Mouse (Mus musculus) midbrain, embryonic 12.5 days (tissue): Measurements from ENCODE around the gene Slc35c2. TPM values are rescaled to one million over a fixed set of nuclear protein-coding genes. Genes with fewer than 3 reads are reported as not detected.

Experiments
- ATAC-seq: fragments of 200-750 bp; cut with Nextera tagmentation; 2 replicates; pipeline ENCODE4 v1.8.0; 2017; ENCODE audit warnings: low read depth, moderate TSS enrichment, moderate library complexity; ENCODE audit not compliant: low FRiP score
- H3K27ac ChIP-seq: fragments of 300-500 bp; sonication (generic); replicated peaks from 2 replicates; pipeline ENCODE4 v1.5.1; 2016; ENCODE audit warnings: mild to moderate bottlenecking
- H3K27me3 ChIP-seq: fragments of 300-500 bp; sonication (generic); 2 replicates; pipeline ENCODE4 v1.6.1; 2016; ENCODE audit warnings: mild to moderate bottlenecking
- H3K36me3 ChIP-seq: fragments of 300-500 bp; sonication (generic); 2 replicates; pipeline ENCODE4 v1.6.1; 2016
- H3K4me1 ChIP-seq: fragments of 300-500 bp; sonication (generic); 2 replicates; pipeline ENCODE4 v1.6.1; 2016
- H3K4me2 ChIP-seq: fragments of 300-500 bp; sonication (generic); replicated peaks from 2 replicates; pipeline ENCODE4 v1.6.1; 2016; ENCODE audit warnings: mild to moderate bottlenecking, moderate library complexity
- H3K4me3 ChIP-seq: fragments of 300-500 bp; sonication (generic); 2 replicates; pipeline ENCODE4 v1.5.1; 2016; ENCODE audit warnings: mild to moderate bottlenecking
- H3K9ac ChIP-seq: fragments of 300-500 bp; sonication (generic); replicated peaks from 2 replicates; pipeline ENCODE4 v1.6.1; 2016; ENCODE audit warnings: mild to moderate bottlenecking, moderate library complexity
- H3K9me3 ChIP-seq: fragments of 300-500 bp; sonication (generic); 2 replicates; pipeline ENCODE4 v1.6.1; 2016; ENCODE audit warnings: mild to moderate bottlenecking
- WGBS: fragments of 180-500 bp; shearing (Covaris S2); methylation state at CpG from one replicate; pipeline ENCODE4 v1.1.7; 2016; 5-methylcytosine and 5-hydroxymethylcytosine counted together
- polyA plus RNA-seq: library from polyadenylated mRNA; unstranded; fragments of >200 nt; fragmentation: Nextera tagmentation; extraction: Ambion mirVana; gene quantifications from 2 replicates; pipeline ENCODE4 v1.2.1, GENCODE M21; 2016

Gene Slc35c2
- polyA plus RNA-seq, 1 experiment from 2014 or later, result 67.1 TPM

DNA sequence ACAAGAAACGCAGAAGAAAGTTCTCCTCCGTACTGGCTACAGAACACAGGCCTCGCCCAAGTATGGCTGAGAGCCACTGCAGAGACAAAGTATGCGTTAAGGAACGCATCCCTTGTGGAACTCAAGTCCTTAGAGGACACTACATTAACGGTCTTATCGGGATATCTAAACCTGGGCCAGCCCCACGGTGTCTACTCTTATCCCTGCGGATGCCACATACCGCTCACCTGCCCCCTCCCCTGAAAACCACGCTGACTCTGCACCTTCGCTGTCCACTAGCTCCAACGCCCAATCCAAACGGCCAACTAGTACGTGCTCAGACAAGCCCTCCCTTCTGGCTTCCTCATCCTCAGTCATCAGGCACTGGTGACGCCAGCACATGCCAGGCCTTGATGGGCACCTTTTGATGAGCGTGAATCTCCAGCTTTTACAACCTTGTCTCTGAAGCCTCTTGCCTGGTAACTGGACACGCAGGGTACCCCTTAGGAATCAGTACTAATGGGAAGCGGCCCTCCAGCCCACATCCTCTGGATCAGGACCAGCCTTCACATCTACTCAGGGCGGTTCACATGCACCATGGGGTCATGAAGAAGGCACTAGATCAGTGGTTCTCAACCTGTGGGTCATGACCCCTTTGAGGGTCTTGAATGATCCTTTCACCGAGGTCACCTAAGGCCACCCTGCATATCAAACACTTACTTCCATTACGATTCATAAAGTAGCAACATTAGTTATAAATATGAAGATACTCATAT lies 34.5 kb upstream of the Slc35c2 start:
- Histone ChIP-seq H3K36me3 (no peaks in the 10 kb centered on the region), H3K4me3 (no peak overlapping the region), H3K9me3 (no peaks in the 10 kb centered on the region), H3K27ac (no peak overlapping the region), H3K9ac (no peak overlapping the region), H3K27me3 (peaks cover 32% of the 10 kb centered on the region), H3K4me2 (no peak overlapping the region), H3K4me1 (peaks cover 78% of the 10 kb centered on the region)
- ATAC-seq, result no peak
- WGBS, result 90% methylated on average over 22 of the region's 22 CpGs

DNA sequence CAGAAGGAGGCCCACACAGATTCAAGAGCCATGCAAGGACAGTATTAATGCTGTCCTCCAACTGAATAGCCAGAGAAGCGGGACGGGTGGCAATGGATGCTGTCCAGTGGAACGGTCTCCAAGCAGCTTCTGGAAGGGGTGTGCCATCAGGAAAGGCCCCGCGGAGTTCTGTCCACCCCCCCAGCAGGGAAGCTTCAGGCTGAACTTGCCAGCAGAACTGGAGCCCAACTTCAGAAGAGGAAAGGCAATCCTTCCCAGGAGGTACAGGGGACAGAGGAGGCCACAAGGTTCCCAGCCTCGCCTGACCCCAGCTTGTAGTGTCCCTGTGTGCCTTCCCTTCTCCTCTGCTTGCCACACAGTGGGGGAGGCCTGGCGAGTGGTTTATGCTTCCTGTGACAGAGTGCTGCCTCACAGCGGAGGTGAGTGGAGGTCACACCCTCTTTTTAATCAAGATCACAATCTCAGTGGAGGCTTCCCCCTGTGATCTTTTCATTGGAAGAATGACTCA lies 33.8 kb upstream of the Slc35c2 start:
- Histone ChIP-seq H3K27ac (peak overlapping the region; percentile 36; the same call in 1 of the 2 replicates), H3K4me1 (peaks cover 80% of the 10 kb centered on the region), H3K27me3 (peaks cover 32% of the 10 kb centered on the region), H3K9ac (no peak overlapping the region), H3K9me3 (no peaks in the 10 kb centered on the region), H3K4me2 (no peak overlapping the region), H3K4me3 (no peak overlapping the region), H3K36me3 (no peaks in the 10 kb centered on the region)
- no peak for ATAC-seq
- 59% methylated on average over 8 of the region's 8 CpGs for WGBS

DNA sequence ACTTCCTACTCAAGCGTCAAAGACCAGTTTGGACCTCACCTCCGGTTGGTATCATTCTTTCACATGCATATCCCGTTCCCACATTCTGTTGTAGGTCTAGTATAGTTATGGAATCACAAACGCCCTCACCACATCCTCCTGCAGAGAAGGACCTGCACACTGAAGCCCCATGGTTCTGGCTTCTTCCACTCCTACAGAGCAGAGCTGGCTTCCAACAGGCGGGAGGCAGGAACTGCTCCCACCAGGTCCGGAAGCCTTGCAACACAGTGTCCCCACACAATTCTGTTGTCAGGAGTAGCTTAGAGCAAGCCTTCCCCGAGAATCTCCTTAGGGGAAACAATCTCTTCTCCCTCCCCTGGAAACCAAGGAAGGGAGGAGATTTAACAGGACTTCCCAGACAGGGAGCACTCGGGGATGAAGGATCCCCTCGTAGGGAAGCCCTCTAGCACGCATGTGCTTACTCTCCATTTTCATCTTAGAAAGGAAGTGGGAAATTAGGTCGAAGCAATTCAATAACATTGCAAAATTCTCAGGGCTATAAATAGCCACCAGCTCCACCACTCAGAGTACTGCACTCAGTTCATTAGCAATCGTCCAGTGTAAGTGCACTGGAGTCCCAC lies 33.0 kb upstream of the Slc35c2 start:
- Histone ChIP-seq H3K36me3 (peaks cover 4% of the 10 kb centered on the region), H3K4me1 (peaks cover 87% of the 10 kb centered on the region), H3K9me3 (no peaks in the 10 kb centered on the region), H3K27me3 (peaks cover 40% of the 10 kb centered on the region), H3K27ac (no peak overlapping the region), H3K9ac (no peak overlapping the region), H3K4me3 (no peak overlapping the region), H3K4me2 (no peak overlapping the region)
- no peak for ATAC-seq
- WGBS, result 72% methylated on average over 12 of the region's 12 CpGs

DNA sequence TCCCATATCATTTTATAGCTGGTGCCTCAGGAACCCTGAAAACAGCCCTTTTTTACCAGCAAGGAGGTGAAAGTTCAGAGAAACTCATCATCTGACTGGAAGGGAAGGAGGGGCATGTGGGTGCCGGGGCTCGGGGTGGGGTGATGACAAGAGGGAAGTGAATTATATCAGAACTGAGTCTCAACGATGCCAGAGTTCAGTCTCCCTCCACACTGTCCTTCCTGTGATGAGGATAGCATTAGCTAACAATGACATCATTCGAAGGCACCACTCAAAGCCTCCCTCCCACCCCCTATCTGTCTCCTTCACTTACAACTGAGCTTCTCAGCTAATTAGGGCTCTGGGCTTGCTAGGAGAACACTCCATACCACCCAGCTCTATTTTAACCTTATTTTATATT lies 31.8 kb upstream of the Slc35c2 start:
- H3K4me3 ChIP-seq, result no peak overlapping the region
- peaks cover 51% of the 10 kb centered on the region for H3K27me3 ChIP-seq
- no peak for ATAC-seq
- H3K36me3 ChIP-seq, result peaks cover 16% of the 10 kb centered on the region
- no peak overlapping the region for H3K4me2 ChIP-seq
- H3K4me1 ChIP-seq, result peaks cover 84% of the 10 kb centered on the region
- H3K9me3 ChIP-seq, result no peaks in the 10 kb centered on the region
- H3K9ac ChIP-seq, result no peak overlapping the region
- no peak overlapping the region for H3K27ac ChIP-seq
- WGBS, result 78% methylated on average over 4 of the region's 4 CpGs

DNA sequence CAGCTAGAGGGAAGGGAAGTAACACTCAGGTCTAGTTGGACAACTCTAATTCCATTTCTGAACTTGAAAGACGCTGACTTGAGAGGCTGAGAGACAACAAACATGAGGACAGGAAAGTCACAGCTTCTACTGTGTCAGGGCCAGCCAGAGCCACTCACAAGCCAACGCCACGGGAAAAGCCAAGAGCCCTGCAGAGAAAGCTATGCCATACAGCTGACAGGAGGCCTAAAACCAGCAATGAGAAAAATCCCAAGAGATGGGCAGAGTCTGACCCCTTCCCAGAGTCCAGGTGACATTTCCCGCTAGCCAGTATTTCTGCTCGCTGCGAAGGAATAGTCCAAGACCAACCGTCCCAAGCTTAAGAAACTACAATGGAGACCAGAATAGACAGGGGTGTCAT lies 31.3 kb upstream of the Slc35c2 start:
- WGBS, result 86% methylated on average over 7 of the region's 7 CpGs

DNA sequence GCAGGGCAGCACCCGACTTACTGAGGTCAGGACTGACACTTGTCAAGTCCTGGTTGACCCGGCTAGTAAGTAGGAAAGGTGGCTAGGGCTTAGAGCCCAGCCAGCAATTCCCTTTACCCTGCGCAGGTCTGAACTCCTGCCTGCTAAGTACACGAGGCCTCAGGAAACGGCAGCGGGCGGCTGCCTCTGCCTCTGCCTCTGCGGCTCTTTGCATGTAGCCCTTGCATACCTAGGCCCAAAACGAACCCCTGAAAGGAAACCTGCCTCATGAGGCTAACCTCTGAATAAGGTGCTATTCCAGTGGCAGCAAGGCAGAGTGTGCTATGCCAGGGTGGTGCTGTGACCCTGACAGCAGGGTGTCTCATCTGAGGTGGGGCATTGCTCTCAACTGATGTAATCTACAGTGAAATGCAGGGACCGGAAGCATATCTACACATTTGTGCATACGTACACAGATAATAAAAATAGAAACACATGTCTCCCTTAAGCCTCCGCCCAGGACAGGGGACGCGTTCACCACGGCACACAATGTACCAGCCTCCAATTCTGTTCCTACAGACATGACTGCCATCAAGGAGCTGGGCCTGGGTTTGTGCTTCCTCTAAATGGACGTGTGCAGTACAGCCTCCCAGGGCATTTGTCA lies 30.1 kb upstream of the Slc35c2 start:
- ATAC-seq, result no peak
- WGBS, result 40% methylated on average over 16 of the region's 16 CpGs
- H3K4me2 ChIP-seq, result peak overlapping the region; percentile 42
- H3K9me3 ChIP-seq, result no peaks in the 10 kb centered on the region
- peaks cover 79% of the 10 kb centered on the region for H3K4me1 ChIP-seq
- peak overlapping the region; percentile 93 for H3K27ac ChIP-seq
- H3K9ac ChIP-seq, result peak overlapping the region; percentile 22
- no peak overlapping the region for H3K4me3 ChIP-seq
- H3K36me3 ChIP-seq, result peaks cover 31% of the 10 kb centered on the region
- peaks cover 62% of the 10 kb centered on the region for H3K27me3 ChIP-seq

More for the DNA sequence above, 31.3 kb upstream of the Slc35c2 start:
- H3K9ac ChIP-seq, result no peak overlapping the region
- H3K9me3 ChIP-seq, result no peaks in the 10 kb centered on the region
- H3K27ac ChIP-seq, result no peak overlapping the region
- peaks cover 57% of the 10 kb centered on the region for H3K27me3 ChIP-seq
- no peak for ATAC-seq
- peaks cover 21% of the 10 kb centered on the region for H3K36me3 ChIP-seq
- no peak overlapping the region for H3K4me2 ChIP-seq
- no peak overlapping the region for H3K4me3 ChIP-seq
- peaks cover 84% of the 10 kb centered on the region for H3K4me1 ChIP-seq

DNA sequence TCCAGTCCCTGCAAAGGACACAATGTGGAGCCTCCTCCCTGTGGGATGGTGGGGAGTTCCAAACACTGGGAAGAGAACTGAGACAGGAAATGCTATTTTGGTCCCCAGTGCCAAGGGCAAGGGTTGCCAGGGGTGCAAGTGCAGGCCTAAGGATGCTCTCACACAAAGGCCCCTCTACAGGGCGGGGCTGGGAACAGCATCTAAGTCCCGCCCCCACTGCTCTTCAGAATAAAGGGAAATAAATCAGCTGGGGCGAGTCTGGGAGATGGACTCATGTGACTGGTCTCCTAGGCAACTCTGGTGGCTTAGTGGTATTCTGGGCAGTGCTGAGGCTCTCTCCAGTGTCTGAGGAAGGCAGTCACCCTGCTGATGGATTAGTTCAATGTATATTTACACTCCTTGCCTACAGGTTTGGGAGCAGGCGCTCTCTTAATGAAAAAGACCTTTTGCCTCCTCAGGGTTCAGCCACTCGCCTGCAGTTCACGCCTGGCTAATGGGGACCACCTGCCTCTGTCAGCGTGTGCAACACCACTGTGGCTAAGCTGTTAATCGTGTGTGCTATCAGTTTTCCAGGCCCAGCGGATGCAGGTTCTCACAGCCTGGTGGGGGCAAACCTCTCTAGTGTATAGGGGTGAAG lies 29.3 kb upstream of the Slc35c2 start:
- WGBS, result 4% methylated on average over 9 of the region's 9 CpGs
- peak overlapping the region; percentile 93 for H3K27ac ChIP-seq
- no peaks in the 10 kb centered on the region for H3K9me3 ChIP-seq
- H3K9ac ChIP-seq, result peak overlapping the region; percentile 29
- peak overlapping the region; percentile 7; the same call in 1 of the 2 replicates for H3K4me3 ChIP-seq
- H3K4me2 ChIP-seq, result peak overlapping the region; percentile 42
- H3K27me3 ChIP-seq, result peaks cover 69% of the 10 kb centered on the region
- peaks cover 38% of the 10 kb centered on the region for H3K36me3 ChIP-seq
- peak; percentile 92 for ATAC-seq
- peaks cover 75% of the 10 kb centered on the region for H3K4me1 ChIP-seq

DNA sequence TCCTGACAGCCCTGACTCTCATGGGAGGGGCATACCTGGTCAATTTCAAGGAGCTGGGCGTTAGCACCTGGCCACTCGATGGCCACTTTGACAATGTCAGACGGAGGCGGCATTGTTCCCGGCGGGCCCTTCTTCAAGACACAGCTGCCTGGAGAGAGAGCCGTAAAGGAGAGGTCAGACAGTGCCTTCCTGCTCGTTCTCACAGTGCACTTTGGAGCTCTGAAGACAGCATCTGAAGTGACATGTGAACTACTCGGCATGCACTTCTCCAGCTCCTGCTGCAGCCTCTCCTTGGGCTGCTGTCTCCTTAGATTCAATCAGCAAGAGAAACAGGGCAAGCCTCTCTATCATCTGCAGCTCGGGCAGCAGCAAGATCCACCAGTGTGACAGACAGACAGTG lies 28.5 kb upstream of the Slc35c2 start:
- Histone ChIP-seq H3K4me3 (peak overlapping the region; percentile 7; the same call in 1 of the 2 replicates), H3K36me3 (peaks cover 43% of the 10 kb centered on the region), H3K27me3 (peaks cover 67% of the 10 kb centered on the region), H3K9ac (peak overlapping the region; percentile 29), H3K4me2 (peak overlapping the region; percentile 42), H3K9me3 (no peaks in the 10 kb centered on the region), H3K27ac (peak overlapping the region; percentile 93), H3K4me1 (peaks cover 75% of the 10 kb centered on the region)
- WGBS, result 39% methylated on average over 10 of the region's 10 CpGs
- no peak; the same call in 1 of the 2 replicates for ATAC-seq

DNA sequence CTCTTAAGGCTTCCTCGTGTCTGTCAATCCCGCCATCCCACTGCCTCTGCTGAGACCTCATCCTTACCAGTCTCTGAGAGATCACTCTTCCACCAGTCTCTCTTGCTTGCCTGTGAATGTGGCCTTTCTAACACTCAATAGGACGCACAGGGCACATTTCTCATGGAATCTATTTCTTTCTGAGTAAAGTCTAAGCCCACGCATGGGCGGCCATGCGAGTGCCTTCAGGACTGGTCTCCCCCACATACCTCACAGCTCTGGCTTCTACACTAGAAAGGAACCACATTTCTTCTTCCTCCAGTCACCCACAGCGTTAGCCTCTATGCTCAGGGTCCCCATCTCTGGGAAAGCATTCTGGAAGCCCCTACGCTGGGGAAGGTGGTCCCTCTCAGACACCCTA lies 26.5 kb upstream of the Slc35c2 start:
- ATAC-seq, result no peak
- H3K27me3 ChIP-seq, result peaks cover 61% of the 10 kb centered on the region
- H3K4me2 ChIP-seq, result no peak overlapping the region
- 71% methylated on average over 8 of the region's 8 CpGs for WGBS
- H3K36me3 ChIP-seq, result peaks cover 50% of the 10 kb centered on the region
- H3K4me1 ChIP-seq, result peaks cover 76% of the 10 kb centered on the region
- H3K4me3 ChIP-seq, result no peak overlapping the region
- H3K27ac ChIP-seq, result no peak overlapping the region
- no peak overlapping the region for H3K9ac ChIP-seq
- no peaks in the 10 kb centered on the region for H3K9me3 ChIP-seq

DNA sequence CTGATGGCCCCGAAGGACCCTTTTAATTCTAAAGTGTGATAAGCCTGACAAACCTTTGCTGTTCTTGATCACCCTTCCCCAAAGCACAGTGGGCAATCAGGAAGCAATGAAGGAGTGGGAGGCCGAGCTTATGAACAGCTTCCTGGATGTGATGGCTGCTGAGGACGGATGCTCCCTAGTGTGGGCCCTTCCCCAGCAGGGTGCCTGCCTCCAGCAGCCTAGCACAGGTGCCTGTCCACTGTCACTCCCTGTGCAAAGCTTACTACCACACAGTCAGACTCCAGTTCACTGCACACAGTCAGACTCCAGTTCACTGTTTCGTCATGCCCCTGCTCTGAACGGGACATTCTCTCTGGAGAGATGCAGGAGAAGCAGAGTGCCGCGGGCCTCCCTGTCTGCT lies 24.7 kb upstream of the Slc35c2 start:
- peaks cover 59% of the 10 kb centered on the region for H3K27me3 ChIP-seq
- no peak overlapping the region for H3K4me3 ChIP-seq
- H3K9ac ChIP-seq, result 0 out of 2 replicates have a peak overlapping the region, but pooled peaks have one; percentile 2
- WGBS, result 62% methylated on average over 7 of the region's 7 CpGs
- ATAC-seq, result no peak
- H3K36me3 ChIP-seq, result peaks cover 68% of the 10 kb centered on the region
- H3K4me2 ChIP-seq, result no peak overlapping the region
- peaks cover 58% of the 10 kb centered on the region for H3K4me1 ChIP-seq
- no peak overlapping the region for H3K27ac ChIP-seq
- H3K9me3 ChIP-seq, result no peaks in the 10 kb centered on the region

DNA sequence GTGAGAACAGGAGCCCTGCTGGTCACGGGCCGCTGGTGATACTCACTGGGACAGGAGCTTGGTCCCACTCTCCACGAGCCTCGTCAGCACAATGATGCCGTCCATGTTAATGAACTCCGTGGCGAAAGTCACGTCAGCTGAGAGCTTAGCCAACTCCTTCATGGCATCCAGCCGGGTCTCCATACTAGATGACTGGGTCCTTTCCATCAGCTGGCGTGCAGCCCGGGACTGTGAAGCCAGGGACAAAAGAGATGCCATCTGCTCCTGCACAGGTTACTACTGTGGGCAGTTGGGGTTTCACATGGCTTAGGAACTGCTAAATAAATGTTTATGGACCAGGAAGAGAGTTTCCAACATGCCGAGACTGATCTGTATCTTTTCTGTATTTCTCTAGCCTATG lies 23.9 kb upstream of the Slc35c2 start:
- H3K4me1 ChIP-seq, result peaks cover 50% of the 10 kb centered on the region
- H3K9me3 ChIP-seq, result no peaks in the 10 kb centered on the region
- no peak overlapping the region for H3K4me2 ChIP-seq
- WGBS, result 66% methylated on average over 12 of the region's 12 CpGs
- no peak for ATAC-seq
- H3K36me3 ChIP-seq, result peaks cover 76% of the 10 kb centered on the region
- H3K4me3 ChIP-seq, result no peak overlapping the region
- peaks cover 59% of the 10 kb centered on the region for H3K27me3 ChIP-seq
- no peak overlapping the region for H3K9ac ChIP-seq
- no peak overlapping the region for H3K27ac ChIP-seq
